Mouse (Mus musculus): ENCODE data around the gene Zc3h7b. TPM values are rescaled to one million over a fixed set of nuclear protein-coding genes. Genes with fewer than 3 reads are reported as not detected.

The Zc3h7b gene
- total and polyA plus RNA-seq, 3 experiments: 18.2 to 108 (median 41.5) TPM

- Histone ChIP-seq H3K9ac (ENCODE audit: control insufficient read depth, low read depth, low read length, poor library complexity, severe bottlenecking) (no peak overlapping the region), H3K36me3 (ENCODE audit: control insufficient read depth in 1 of 2, insufficient read depth in 2 of 2, low read length in 2 of 2) (peaks cover 2 to 21% of the 10 kb centered on the region in 2 experiments; a peak in 3 of 4 replicates), H3K9me3 (replicated peaks; ENCODE audit: insufficient read depth, low read length) (no peaks in the 10 kb centered on the region), H3K4me1 (ENCODE audit: control insufficient read depth in 1 of 2, insufficient read depth in 2 of 2, low read length in 2 of 2) (peaks cover 14 to 24% of the 10 kb centered on the region in 2 experiments), H3K27me3 (ENCODE audit: control insufficient read depth in 1 of 2, insufficient read depth in 2 of 2, low read length in 2 of 2) (no peaks in the 10 kb centered on the region), H3K27ac (ENCODE audit: control insufficient read depth, low read depth, low read length) (no peak overlapping the region), H3K79me2 (ENCODE audit: control insufficient read depth, insufficient read depth, low read length, poor library complexity) (no peaks in the 10 kb centered on the region), H3K4me3 (ENCODE audit: control insufficient read depth in 1 of 2, insufficient read depth in 1 of 2, low read depth in 2 of 2, low read length in 2 of 2) (no peak overlapping the region)
- no peak for TF ChIP-seq TCF12 (IDR thresholded peaks at IDR 0.05; ENCODE audit: low read depth, low read length)
- TF ChIP-seq RAD21 (IDR thresholded peaks at IDR 0.05; ENCODE audit: low read depth, low read length): no peak
- TF ChIP-seq MYB (IDR thresholded peaks at IDR 0.05; ENCODE audit: low read depth, low read length): no peak
- TF ChIP-seq NRF1 (IDR thresholded peaks at IDR 0.05; ENCODE audit: insufficient read depth, low read depth, low read length, poor library complexity, severe bottlenecking): no peak
- TF ChIP-seq GATA1 (IDR thresholded peaks at IDR 0.05; ENCODE audit: low read depth, low read length): no peak
- TF ChIP-seq CTCF (IDR thresholded peaks at IDR 0.05 in 2 of 3, conservative IDR thresholded peaks at IDR 0.05 in 1 of 3; ENCODE audit: control insufficient read depth in 1 of 3, insufficient read depth in 1 of 3, low read depth in 2 of 3, low read length in 3 of 3, poor library complexity in 1 of 3, severe bottlenecking in 1 of 3): no peak
- TF ChIP-seq POLR2AphosphoS2 (IDR thresholded peaks at IDR 0.05; ENCODE audit: low read length): no peak
- TF ChIP-seq RCOR1 (IDR thresholded peaks at IDR 0.05; ENCODE audit: low read depth, low read length): no peak
- TF ChIP-seq SIN3A (IDR thresholded peaks at IDR 0.05; ENCODE audit: low read length): no peak
- TF ChIP-seq HCFC1 (IDR thresholded peaks at IDR 0.05; ENCODE audit: low read depth, low read length): no peak
- no peak for TF ChIP-seq ZNF384 (IDR thresholded peaks at IDR 0.05; ENCODE audit: low read depth, low read length)
- no peak for TF ChIP-seq ETS1 (IDR thresholded peaks at IDR 0.05; ENCODE audit: low read depth, low read length)
- TF ChIP-seq UBTF (IDR thresholded peaks at IDR 0.05; ENCODE audit: borderline replicate concordance, insufficient read depth, low read depth, low read length): no peak
- TF ChIP-seq MAX (IDR thresholded peaks at IDR 0.05; ENCODE audit: low read length): no peak
- TF ChIP-seq MAFK (IDR thresholded peaks at IDR 0.05; ENCODE audit: borderline replicate concordance, low read depth, low read length): no peak
- no peak for TF ChIP-seq BHLHE40 (IDR thresholded peaks at IDR 0.05; ENCODE audit: borderline replicate concordance, low read depth, low read length)
- no peak for TF ChIP-seq KAT2A (conservative IDR thresholded peaks at IDR 0.05; ENCODE audit: low read depth, low read length)
- TF ChIP-seq SMC3 (IDR thresholded peaks at IDR 0.05; ENCODE audit: low read depth, low read length): no peak
- DNase-seq (ENCODE audit: low read depth, low spot score): no peak
Measured at GRCm38 (mm10) chr15:81766439-81766838, 21.6 kb downstream of the Zc3h7b start.

GRCm38 (mm10) chr15:81769037-81769436 lies 24.2 kb downstream of the Zc3h7b start:
- TF ChIP-seq ZKSCAN1 (IDR thresholded peaks at IDR 0.05; ENCODE audit: low read depth, low read length) (no peak), MYC (IDR thresholded peaks at IDR 0.05; ENCODE audit: low read depth, low read length) (no peak), JUND (IDR thresholded peaks at IDR 0.05; ENCODE audit: low read depth, low read length) (no peak), ETS1 (IDR thresholded peaks at IDR 0.05; ENCODE audit: low read depth, low read length) (no peak), TAL1 (IDR thresholded peaks at IDR 0.05; ENCODE audit: low read length) (no peak), MAFK (IDR thresholded peaks at IDR 0.05; ENCODE audit: borderline replicate concordance, low read depth, low read length) (no peak), BHLHE40 (IDR thresholded peaks at IDR 0.05; ENCODE audit: borderline replicate concordance, low read depth, low read length) (no peak), CTCF (IDR thresholded peaks at IDR 0.05 in 2 of 3, conservative IDR thresholded peaks at IDR 0.05 in 1 of 3; ENCODE audit: control insufficient read depth in 1 of 3, insufficient read depth in 1 of 3, low read depth in 2 of 3, low read length in 3 of 3, poor library complexity in 1 of 3, severe bottlenecking in 1 of 3) (no peak), CHD2 (IDR thresholded peaks at IDR 0.05; ENCODE audit: low read length) (no peak), MYB (IDR thresholded peaks at IDR 0.05; ENCODE audit: low read depth, low read length) (no peak), ELF1 (IDR thresholded peaks at IDR 0.05; ENCODE audit: low read depth, low read length) (no peak), RAD21 (IDR thresholded peaks at IDR 0.05; ENCODE audit: low read depth, low read length) (no peak), MXI1 (IDR thresholded peaks at IDR 0.05; ENCODE audit: low read depth, low read length) (no peak), GATA1 (IDR thresholded peaks at IDR 0.05; ENCODE audit: low read depth, low read length) (no peak), TCF12 (IDR thresholded peaks at IDR 0.05; ENCODE audit: low read depth, low read length) (no peak), KAT2A (conservative IDR thresholded peaks at IDR 0.05; ENCODE audit: low read depth, low read length) (no peak), EP300 (IDR thresholded peaks at IDR 0.05; ENCODE audit: low read depth in 1 of 2, low read length in 2 of 2) (no peak), USF1 (IDR thresholded peaks at IDR 0.05; ENCODE audit: low read depth, low read length) (no peak), MAX (IDR thresholded peaks at IDR 0.05; ENCODE audit: low read length) (no peak), SIN3A (IDR thresholded peaks at IDR 0.05; ENCODE audit: low read length) (no peak)
- Histone ChIP-seq H3K79me2 (ENCODE audit: control insufficient read depth, insufficient read depth, low read length, poor library complexity) (no peaks in the 10 kb centered on the region), H3K36me3 (ENCODE audit: control insufficient read depth in 1 of 2, insufficient read depth in 2 of 2, low read length in 2 of 2) (peaks cover 2 to 18% of the 10 kb centered on the region in 2 experiments; a peak in 3 of 4 replicates), H3K27me3 (ENCODE audit: control insufficient read depth in 1 of 2, insufficient read depth in 2 of 2, low read length in 2 of 2) (no peaks in the 10 kb centered on the region), H3K4me3 (ENCODE audit: control insufficient read depth in 1 of 2, insufficient read depth in 1 of 2, low read depth in 2 of 2, low read length in 2 of 2) (no peak overlapping the region), H3K9me3 (replicated peaks; ENCODE audit: insufficient read depth, low read length) (no peaks in the 10 kb centered on the region), H3K4me1 (ENCODE audit: control insufficient read depth in 1 of 2, insufficient read depth in 2 of 2, low read length in 2 of 2) (peaks cover 14 to 23% of the 10 kb centered on the region in 2 experiments), H3K9ac (ENCODE audit: control insufficient read depth, low read depth, low read length, poor library complexity, severe bottlenecking) (no peak overlapping the region), H3K27ac (ENCODE audit: control insufficient read depth, low read depth, low read length) (no peak overlapping the region)
- peak; percentile 28 for DNase-seq (ENCODE audit: low read depth, low spot score)
